Mouse (Mus musculus): ENCODE measurements around the gene Gm42688.
"Not testable (repeated sequence)": the region's sequence is repeated elsewhere in the genome, so short reads cannot be mapped to it uniquely, and the experiment has no call there.

Gene Gm42688

GRCm38 (mm10) chr6:83140044-83140443 lies 38.6 kb downstream of the Gm42688 start:
- no peak for DNase-seq (ENCODE audit: low read depth, low spot score)

GRCm38 (mm10) chr6:83141636-83142035 lies 40.2 kb downstream of the Gm42688 start:
- no peak for DNase-seq (ENCODE audit: low read depth, low spot score)

GRCm38 (mm10) chr6:83142211-83142731 lies 40.9 kb downstream of the Gm42688 start:
- DNase-seq (ENCODE audit: low read depth, low spot score): no peak

- no peak for DNase-seq (ENCODE audit: low read depth, low spot score)
These were observed 41.5 kb downstream of the Gm42688 start for GRCm38 (mm10) chr6:83142886-83143285.

- no peak for DNase-seq (ENCODE audit: low read depth, low spot score)
These were observed 43.8 kb downstream of the Gm42688 start for GRCm38 (mm10) chr6:83145209-83145608.

GRCm38 (mm10) chr6:83145805-83146204 lies 44.4 kb downstream of the Gm42688 start:
- DNase-seq (ENCODE audit: low read depth, low spot score): no peak

GRCm38 (mm10) chr6:83147280-83147679 lies 45.9 kb downstream of the Gm42688 start:
- DNase-seq (ENCODE audit: low read depth, low spot score): no peak

GRCm38 (mm10) chr6:83151721-83152120 lies 50.3 kb downstream of the Gm42688 start:
- DNase-seq (ENCODE audit: low read depth, low spot score): no peak

GRCm38 (mm10) chr6:83153038-83153437 lies 51.6 kb downstream of the Gm42688 start:
- no peak for DNase-seq (ENCODE audit: low read depth, low spot score)

GRCm38 (mm10) chr6:83153485-83153884 lies 52.1 kb downstream of the Gm42688 start:
- DNase-seq (ENCODE audit: low read depth, low spot score): no peak

- DNase-seq (ENCODE audit: low read depth, low spot score): no peak
These were observed 54.3 kb downstream of the Gm42688 start for GRCm38 (mm10) chr6:83155552-83156238.

GRCm38 (mm10) chr6:83156259-83156684 lies 54.9 kb downstream of the Gm42688 start, which contains the start of the genes Wdr54 and 1700003E16Rik:
Wdr54 (minus strand) TSS chr6:83156397.
1700003E16Rik (plus strand) TSS chr6:83156404.
- no peak for DNase-seq (ENCODE audit: low read depth, low spot score)

- DNase-seq (ENCODE audit: low read depth, low spot score): not testable (repeated sequence)
These were observed 58.0 kb downstream of the Gm42688 start for GRCm38 (mm10) chr6:83159456-83159855.

All from brain, embryonic 18.5 days (tissue).